Mouse (Mus musculus): Measurements from ENCODE around the gene Dlx3. TPM values are rescaled to one million over a fixed set of nuclear protein-coding genes. Genes with fewer than 3 reads are reported as not detected.
A peak's percentile ranks its signal among the peaks of the same experiment; 100 is the strongest.

Dlx3 gene
- total RNA-seq (2014; rRNA removed) = 0.18 and 0.37 TPM in 2 replicates
- polyA plus RNA-seq (2015; fragmentation: Nextera tagmentation; extraction: Ambion mirVana) = 0.23 and 0.28 TPM in 2 replicates

DNA sequence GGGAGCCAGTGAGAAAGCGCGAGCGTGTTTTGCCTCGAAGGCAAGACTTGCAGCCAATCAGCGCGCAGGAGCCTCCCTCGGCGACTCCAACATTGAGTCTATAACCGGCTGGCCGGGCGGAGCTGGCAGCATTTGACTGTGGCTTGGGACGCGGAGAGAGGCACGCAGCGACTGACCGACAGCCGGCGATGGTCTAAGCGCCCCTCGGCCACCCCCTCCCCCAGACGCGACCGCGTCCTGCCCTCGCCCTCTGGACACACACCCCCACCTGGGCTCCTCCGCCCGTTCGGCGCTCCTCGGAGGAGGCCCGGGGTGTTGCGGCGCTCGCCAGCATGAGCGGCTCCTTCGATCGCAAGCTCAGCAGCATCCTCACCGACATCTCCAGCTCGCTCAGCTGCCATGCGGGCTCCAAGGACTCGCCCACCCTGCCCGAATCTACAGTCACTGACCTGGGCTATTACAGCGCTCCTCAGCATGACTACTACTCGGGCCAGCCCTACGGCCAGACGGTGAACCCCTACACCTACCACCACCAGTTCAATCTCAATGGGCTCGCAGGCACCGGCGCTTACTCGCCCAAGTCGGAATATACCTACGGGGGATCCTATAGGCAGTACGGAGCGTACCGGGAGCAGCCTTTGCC is at the start of gene Dlx3:
TSS of gene Dlx3 (plus strand) at position 130 of the 643 bp plus-strand sequence.
- peaks cover 9% of the 10 kb centered on the region for H3K4me1 ChIP-seq (ENCODE audit: insufficient read depth, low read length)
- peak within 1 kb of the TSS; percentile 35 for H3K4me3 ChIP-seq (ENCODE audit: low read length)
- peak within 1 kb of the TSS; percentile 63 for H3K4me2 ChIP-seq (ENCODE audit: low read depth, low read length)
- no peaks in the 10 kb centered on the region for H3K9me3 ChIP-seq (ENCODE audit: low read length)
- no peak for TF ChIP-seq CTCF (IDR thresholded peaks at IDR 0.05; ENCODE audit: low read depth)
- H3K27me3 ChIP-seq (ENCODE audit: insufficient read depth, low read length) = peaks cover 48% of the 10 kb centered on the region
- under 1% methylated on average over 55 of the region's 55 CpGs for WGBS
- H3K9ac ChIP-seq (replicated peaks; ENCODE audit: low read length) = 0 out of 2 replicates have a peak within 1 kb of the TSS, but pooled peaks have one; percentile 17
- DNase-seq (ENCODE audit: low spot score) (peak; percentile 49), ATAC-seq (peak; percentile 12; the same call in 1 of the 2 replicates)
- no peak within 1 kb of the TSS for H3K27ac ChIP-seq
- H3K36me3 ChIP-seq (ENCODE audit: insufficient read depth, low read length) = no peaks in the 10 kb centered on the region

GRCm38 (mm10) chr11:95070140-95071107 is 49.5 kb upstream of the Dlx3 start:
- no peak overlapping the region for H3K27ac ChIP-seq
- TF ChIP-seq CTCF (IDR thresholded peaks at IDR 0.05; ENCODE audit: low read depth) = no peak
- no peak overlapping the region for H3K9ac ChIP-seq (replicated peaks; ENCODE audit: low read length)
- no peaks in the 10 kb centered on the region for H3K9me3 ChIP-seq (ENCODE audit: low read length)
- WGBS = 71% methylated on average over 8 of the region's 8 CpGs
- ATAC-seq (no peak), DNase-seq (ENCODE audit: low spot score) (no peak)
- 0 out of 2 replicates have a peak, but pooled peaks cover 5% of the 10 kb centered on the region for H3K4me1 ChIP-seq (ENCODE audit: insufficient read depth, low read length)
- no peak overlapping the region for H3K4me2 ChIP-seq (ENCODE audit: low read depth, low read length)
- no peaks in the 10 kb centered on the region for H3K36me3 ChIP-seq (ENCODE audit: insufficient read depth, low read length)
- H3K4me3 ChIP-seq (ENCODE audit: low read length) = no peak overlapping the region
- H3K27me3 ChIP-seq (ENCODE audit: insufficient read depth, low read length) = no peaks in the 10 kb centered on the region

DNA sequence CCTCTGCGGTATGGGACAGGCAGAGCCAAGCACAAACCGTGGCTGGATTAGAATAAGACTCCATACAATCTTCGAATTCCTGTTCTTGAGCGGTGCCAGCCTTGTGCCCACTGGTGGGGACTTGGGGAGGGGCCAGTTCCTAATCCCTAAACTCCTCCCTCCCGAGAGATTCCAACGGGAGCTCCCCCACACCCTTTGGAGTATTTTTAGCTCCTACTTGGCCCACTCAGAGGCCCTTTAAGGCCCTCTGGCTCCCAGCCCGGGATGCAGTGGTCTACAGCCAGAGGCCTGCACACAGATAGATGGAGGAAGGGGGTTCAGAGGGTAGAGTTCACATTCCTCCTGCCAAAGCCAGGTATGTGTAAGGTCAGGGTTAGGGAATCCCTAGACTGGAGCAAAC is 48.7 kb upstream of the Dlx3 start:
- Histone ChIP-seq H3K36me3 (ENCODE audit: insufficient read depth, low read length) (no peaks in the 10 kb centered on the region), H3K4me1 (ENCODE audit: insufficient read depth, low read length) (0 out of 2 replicates have a peak, but pooled peaks cover 5% of the 10 kb centered on the region), H3K27ac (no peak overlapping the region), H3K9ac (replicated peaks; ENCODE audit: low read length) (no peak overlapping the region), H3K9me3 (ENCODE audit: low read length) (no peaks in the 10 kb centered on the region), H3K27me3 (ENCODE audit: insufficient read depth, low read length) (no peaks in the 10 kb centered on the region), H3K4me2 (ENCODE audit: low read depth, low read length) (no peak overlapping the region), H3K4me3 (ENCODE audit: low read length) (no peak overlapping the region)
- WGBS = 44% methylated on average over 7 of the region's 7 CpGs
- no peak for TF ChIP-seq CTCF (IDR thresholded peaks at IDR 0.05; ENCODE audit: low read depth)
- DNase-seq (ENCODE audit: low spot score) = peak; percentile 20
- no peak for ATAC-seq

DNA sequence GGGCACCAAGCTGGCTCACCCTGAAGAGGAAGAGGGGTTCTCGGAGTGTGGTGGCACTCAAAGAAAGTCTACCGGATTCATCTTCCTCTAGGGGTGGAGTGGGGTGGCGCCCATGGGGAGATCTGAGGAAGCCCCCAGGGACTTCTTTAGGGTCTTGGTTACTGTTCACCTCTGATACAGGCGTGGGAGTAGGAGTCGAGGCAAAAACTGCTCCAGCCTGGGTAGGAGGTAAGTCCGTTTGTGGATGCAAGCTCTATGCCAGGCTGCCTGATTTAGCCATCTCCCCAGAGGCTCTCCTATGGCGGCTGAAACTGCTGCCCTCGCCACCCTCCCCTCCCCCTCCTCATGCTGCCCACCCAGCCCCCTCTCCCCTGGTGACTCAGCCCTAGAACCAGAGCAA is 47.8 kb upstream of the Dlx3 start:
- Histone ChIP-seq H3K36me3 (ENCODE audit: insufficient read depth, low read length) (no peaks in the 10 kb centered on the region), H3K4me2 (ENCODE audit: low read depth, low read length) (no peak overlapping the region), H3K4me1 (ENCODE audit: insufficient read depth, low read length) (0 out of 2 replicates have a peak, but pooled peaks cover 5% of the 10 kb centered on the region), H3K27ac (no peak overlapping the region), H3K9ac (replicated peaks; ENCODE audit: low read length) (no peak overlapping the region), H3K9me3 (ENCODE audit: low read length) (no peaks in the 10 kb centered on the region), H3K4me3 (ENCODE audit: low read length) (no peak overlapping the region), H3K27me3 (ENCODE audit: insufficient read depth, low read length) (no peaks in the 10 kb centered on the region)
- 67% methylated on average over 8 of the region's 8 CpGs for WGBS
- ATAC-seq (no peak), DNase-seq (ENCODE audit: low spot score) (no peak)
- TF ChIP-seq CTCF (IDR thresholded peaks at IDR 0.05; ENCODE audit: low read depth) = no peak

- 56% methylated on average over 5 of the region's 5 CpGs for WGBS
Observed at GRCm38 (mm10) chr11:95072804-95073203, 47.1 kb upstream of the Dlx3 start.

DNA sequence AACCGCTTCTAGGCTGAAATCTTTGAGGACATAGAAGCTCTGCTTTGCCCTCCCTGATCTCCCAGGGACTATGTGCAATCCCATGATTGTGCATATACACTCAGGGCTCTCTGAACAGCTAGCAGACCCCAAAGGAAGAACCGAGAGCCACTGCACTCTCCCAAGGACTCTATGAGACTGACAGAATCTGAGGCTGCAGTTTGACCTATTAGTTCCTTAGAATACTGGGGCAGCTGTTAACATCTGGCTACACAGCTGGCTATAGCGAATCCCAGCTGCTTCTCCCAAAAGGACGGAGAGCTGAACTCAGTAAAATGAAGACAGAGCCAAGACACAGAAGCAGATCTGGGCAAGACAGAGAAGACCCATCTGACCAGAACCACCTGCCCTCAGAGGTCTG is 46.1 kb upstream of the Dlx3 start:
- Histone ChIP-seq H3K36me3 (ENCODE audit: insufficient read depth, low read length) (no peaks in the 10 kb centered on the region), H3K4me3 (ENCODE audit: low read length) (no peak overlapping the region), H3K27ac (no peak overlapping the region), H3K4me1 (ENCODE audit: insufficient read depth, low read length) (0 out of 2 replicates have a peak, but pooled peaks cover 5% of the 10 kb centered on the region), H3K4me2 (ENCODE audit: low read depth, low read length) (no peak overlapping the region), H3K9ac (replicated peaks; ENCODE audit: low read length) (no peak overlapping the region), H3K9me3 (ENCODE audit: low read length) (no peaks in the 10 kb centered on the region), H3K27me3 (ENCODE audit: insufficient read depth, low read length) (no peaks in the 10 kb centered on the region; the same call in 1 of the 2 replicates)
- ATAC-seq (no peak), DNase-seq (ENCODE audit: low spot score) (no peak)
- no peak for TF ChIP-seq CTCF (IDR thresholded peaks at IDR 0.05; ENCODE audit: low read depth)
- 83% methylated on average over 4 of the region's 4 CpGs for WGBS

More at GRCm38 (mm10) chr11:95072804-95073203, 47.1 kb upstream of the Dlx3 start:
- H3K9me3 ChIP-seq (ENCODE audit: low read length) = no peaks in the 10 kb centered on the region
- H3K4me1 ChIP-seq (ENCODE audit: insufficient read depth, low read length) = 0 out of 2 replicates have a peak, but pooled peaks cover 5% of the 10 kb centered on the region
- H3K27ac ChIP-seq = no peak overlapping the region
- ATAC-seq = no peak
- DNase-seq (ENCODE audit: low spot score) = no peak
- no peaks in the 10 kb centered on the region for H3K36me3 ChIP-seq (ENCODE audit: insufficient read depth, low read length)
- no peak overlapping the region for H3K9ac ChIP-seq (replicated peaks; ENCODE audit: low read length)
- TF ChIP-seq CTCF (IDR thresholded peaks at IDR 0.05; ENCODE audit: low read depth) = no peak
- no peak overlapping the region for H3K4me2 ChIP-seq (ENCODE audit: low read depth, low read length)
- H3K27me3 ChIP-seq (ENCODE audit: insufficient read depth, low read length) = no peaks in the 10 kb centered on the region
- H3K4me3 ChIP-seq (ENCODE audit: low read length) = no peak overlapping the region

Data from hindbrain, postnatal 0 days (tissue).